Mouse (Mus musculus) heart, adult 9 months (tissue): Measurements from ENCODE around the gene Vdr.

Experiments used
- DNase-seq, 2 experiments: peaks; one replicate each; pipeline ENCODE4 v3.0.0; 2022; ENCODE audit warnings: low spot score in 2 of 2

Vdr gene

GRCm38 (mm10) chr15:97910530-97910929, at the start of gene Vdr:
Gene Vdr (minus strand): TSS chr15:97910630.
- DNase-seq = no peak

- no peak for DNase-seq
Observed at GRCm38 (mm10) chr15:97956416-97956815, 46.0 kb upstream of the Vdr start.

- no peak for DNase-seq
Observed at GRCm38 (mm10) chr15:97955742-97956141, 45.3 kb upstream of the Vdr start.

GRCm38 (mm10) chr15:97955286-97955685, 44.9 kb upstream of the Vdr start:
- DNase-seq = no peak

GRCm38 (mm10) chr15:97954671-97955070, 44.2 kb upstream of the Vdr start:
- DNase-seq = no peak

- DNase-seq = no peak
Observed at GRCm38 (mm10) chr15:97952889-97953189, 42.4 kb upstream of the Vdr start.

- DNase-seq = peak in 1 of 2 experiments; percentile 43
Observed at GRCm38 (mm10) chr15:97952137-97952888, 41.9 kb upstream of the Vdr start.

GRCm38 (mm10) chr15:97950240-97950639, 39.8 kb upstream of the Vdr start:
- no peak for DNase-seq

- no peak for DNase-seq
Observed at GRCm38 (mm10) chr15:97949706-97950105, 39.3 kb upstream of the Vdr start.

- DNase-seq = no peak
Observed at GRCm38 (mm10) chr15:97948720-97949119, 38.3 kb upstream of the Vdr start.

- no peak for DNase-seq
Observed at GRCm38 (mm10) chr15:97945656-97946315, 35.4 kb upstream of the Vdr start.

- no peak for DNase-seq
Observed at GRCm38 (mm10) chr15:97944919-97945574, 34.6 kb upstream of the Vdr start.

- DNase-seq = no peak
Observed at GRCm38 (mm10) chr15:97943356-97943755, 32.9 kb upstream of the Vdr start.

- no peak for DNase-seq
Observed at GRCm38 (mm10) chr15:97942538-97942937, 32.1 kb upstream of the Vdr start.

GRCm38 (mm10) chr15:97941306-97941705, 30.9 kb upstream of the Vdr start:
- DNase-seq = no peak

GRCm38 (mm10) chr15:97940088-97940487, 29.7 kb upstream of the Vdr start:
- DNase-seq = no peak

GRCm38 (mm10) chr15:97938580-97938979, 28.1 kb upstream of the Vdr start:
- DNase-seq = no peak

GRCm38 (mm10) chr15:97932441-97932840, 22.0 kb upstream of the Vdr start:
- DNase-seq = no peak

GRCm38 (mm10) chr15:97929259-97929824, 18.9 kb upstream of the Vdr start:
- DNase-seq = no peak

- DNase-seq = no peak
Observed at GRCm38 (mm10) chr15:97927821-97928220, 17.4 kb upstream of the Vdr start.

- DNase-seq = no peak
Observed at GRCm38 (mm10) chr15:97927018-97927417, 16.6 kb upstream of the Vdr start.

- no peak for DNase-seq
Observed at GRCm38 (mm10) chr15:97922421-97922820, 12.0 kb upstream of the Vdr start.

- no peak for DNase-seq
Observed at GRCm38 (mm10) chr15:97921796-97922195, 11.4 kb upstream of the Vdr start.
